Mouse (Mus musculus): Measurements from ENCODE around the gene Pigh. TPM values are rescaled to one million over a fixed set of nuclear protein-coding genes. Genes with fewer than 3 reads are reported as not detected.

Pigh gene
- polyA plus RNA-seq, 1 experiment from 2014 or later, result 6.6 TPM

- WGBS (ENCODE audit: insufficient replicate concordance), result 72% methylated on average over 8 of the region's 8 CpGs
- DNase-seq (no peak), ATAC-seq (ENCODE audit: low read depth) (no peak)
- H3K4me2 ChIP-seq, result no peak overlapping the region
- peaks cover 9% of the 10 kb centered on the region for H3K4me1 ChIP-seq (replicated peaks)
- no peak overlapping the region for H3K4me3 ChIP-seq (replicated peaks)
- no peaks in the 10 kb centered on the region for H3K36me3 ChIP-seq
- H3K27me3 ChIP-seq, result no peaks in the 10 kb centered on the region
- no peak overlapping the region for H3K9ac ChIP-seq
- no peak overlapping the region for H3K27ac ChIP-seq
- no peaks in the 10 kb centered on the region for H3K9me3 ChIP-seq (replicated peaks)
Observed at GRCm38 (mm10) chr12:79044668-79045067, 44.8 kb downstream of the Pigh start.

GRCm38 (mm10) chr12:79041436-79041835 lies 48.0 kb downstream of the Pigh start:
- ATAC-seq (ENCODE audit: low read depth), result no peak
- H3K27ac ChIP-seq, result no peak overlapping the region

GRCm38 (mm10) chr12:79040201-79040827 lies 49.1 kb downstream of the Pigh start:
- Histone ChIP-seq H3K27ac (no peak overlapping the region), H3K36me3 (no peaks in the 10 kb centered on the region), H3K27me3 (no peaks in the 10 kb centered on the region), H3K9me3 (replicated peaks) (no peaks in the 10 kb centered on the region), H3K4me1 (replicated peaks) (peaks cover 9% of the 10 kb centered on the region), H3K9ac (no peak overlapping the region), H3K4me2 (no peak overlapping the region), H3K4me3 (replicated peaks) (no peak overlapping the region)
- ATAC-seq (ENCODE audit: low read depth) (no peak), DNase-seq (no peak)
- 69% methylated on average over 11 of the region's 11 CpGs for WGBS (ENCODE audit: insufficient replicate concordance)

More at GRCm38 (mm10) chr12:79041436-79041835, 48.0 kb downstream of the Pigh start:
- H3K9ac ChIP-seq, result no peak overlapping the region
- H3K9me3 ChIP-seq (replicated peaks), result no peaks in the 10 kb centered on the region
- H3K36me3 ChIP-seq, result no peaks in the 10 kb centered on the region
- H3K4me3 ChIP-seq (replicated peaks), result no peak overlapping the region
- DNase-seq, result no peak
- H3K27me3 ChIP-seq, result no peaks in the 10 kb centered on the region
- H3K4me2 ChIP-seq, result no peak overlapping the region
- peaks cover 9% of the 10 kb centered on the region for H3K4me1 ChIP-seq (replicated peaks)

- 60% methylated on average over 8 of the region's 8 CpGs for WGBS (ENCODE audit: insufficient replicate concordance)
- Histone ChIP-seq H3K4me1 (replicated peaks) (peaks cover 9% of the 10 kb centered on the region), H3K4me2 (no peak overlapping the region), H3K27ac (no peak overlapping the region), H3K9me3 (replicated peaks) (no peaks in the 10 kb centered on the region), H3K27me3 (no peaks in the 10 kb centered on the region), H3K9ac (no peak overlapping the region), H3K36me3 (no peaks in the 10 kb centered on the region), H3K4me3 (replicated peaks) (no peak overlapping the region)
- no peak for DNase-seq
- ATAC-seq (ENCODE audit: low read depth), result no peak
Observed at GRCm38 (mm10) chr12:79039708-79040107, 49.7 kb downstream of the Pigh start.

- no peak overlapping the region for H3K4me2 ChIP-seq
- peaks cover 17% of the 10 kb centered on the region for H3K27me3 ChIP-seq
- no peaks in the 10 kb centered on the region for H3K36me3 ChIP-seq
- H3K9ac ChIP-seq, result no peak overlapping the region
- H3K9me3 ChIP-seq (replicated peaks), result no peaks in the 10 kb centered on the region
- H3K4me3 ChIP-seq (replicated peaks), result no peak overlapping the region
- 26% methylated on average over 3 of the region's 3 CpGs for WGBS (ENCODE audit: insufficient replicate concordance)
- H3K4me1 ChIP-seq (replicated peaks), result no peaks in the 10 kb centered on the region
- ATAC-seq (ENCODE audit: low read depth) (no peak), DNase-seq (no peak)
- no peak overlapping the region for H3K27ac ChIP-seq
Observed at GRCm38 (mm10) chr12:79035349-79035748, 54.1 kb downstream of the Pigh start.

- DNase-seq, result no peak
- no peaks in the 10 kb centered on the region for H3K9me3 ChIP-seq (replicated peaks)
- no peak overlapping the region for H3K27ac ChIP-seq
- H3K4me3 ChIP-seq (replicated peaks), result no peak overlapping the region
- WGBS (ENCODE audit: insufficient replicate concordance), result 93% methylated on average over 2 of the region's 2 CpGs
- peaks cover 5% of the 10 kb centered on the region for H3K4me1 ChIP-seq (replicated peaks)
- H3K9ac ChIP-seq, result no peak overlapping the region
- no peak overlapping the region for H3K4me2 ChIP-seq
- H3K27me3 ChIP-seq, result peaks cover 27% of the 10 kb centered on the region
- ATAC-seq (ENCODE audit: low read depth), result no peak
- H3K36me3 ChIP-seq, result no peaks in the 10 kb centered on the region
Observed at GRCm38 (mm10) chr12:79034331-79034730, 55.1 kb downstream of the Pigh start.

Other genes with a start within 250 kb of the Pigh start
- 28.0 and 38.8 TPM in 2 replicates for gene Atp6v1d, start 228.0 kb downstream of the Pigh start, polyA plus RNA-seq (2015; fragmentation: Nextera tagmentation; extraction: Ambion mirVana)
- gene Eif2s1, start 227.8 kb downstream of the Pigh start, polyA plus RNA-seq (2015; fragmentation: Nextera tagmentation; extraction: Ambion mirVana), result 238 and 279 TPM in 2 replicates
- 52.5 and 54.4 TPM in 2 replicates for gene Plek2, start 182.7 kb downstream of the Pigh start, polyA plus RNA-seq (2015; fragmentation: Nextera tagmentation; extraction: Ambion mirVana)
- gene Tmem229b, start 82.0 kb downstream of the Pigh start, polyA plus RNA-seq (2015; fragmentation: Nextera tagmentation; extraction: Ambion mirVana), result 2.5 and 3.5 TPM in 2 replicates
- gene Plekhh1, start 60.5 kb downstream of the Pigh start, polyA plus RNA-seq (2015; fragmentation: Nextera tagmentation; extraction: Ambion mirVana), result 0.13 and 0.31 TPM in 2 replicates
- 0.14 TPM in 1 of 2 replicates, not detected in the other for gene Arg2, start 41.1 kb upstream of the Pigh start, polyA plus RNA-seq (2015; fragmentation: Nextera tagmentation; extraction: Ambion mirVana)
- gene Vti1b, start 83.0 kb upstream of the Pigh start, polyA plus RNA-seq (2015; fragmentation: Nextera tagmentation; extraction: Ambion mirVana), result 49.6 and 52.5 TPM in 2 replicates
- gene Rdh11, start 102.6 kb upstream of the Pigh start, polyA plus RNA-seq (2015; fragmentation: Nextera tagmentation; extraction: Ambion mirVana), result 16.6 and 20.8 TPM in 2 replicates
- gene Rdh12, start 119.3 kb upstream of the Pigh start, polyA plus RNA-seq (2015; fragmentation: Nextera tagmentation; extraction: Ambion mirVana), result 0.28 and 0.49 TPM in 2 replicates
- gene Zfyve26, start 206.7 kb upstream of the Pigh start, polyA plus RNA-seq (2015; fragmentation: Nextera tagmentation; extraction: Ambion mirVana), result 6.3 and 6.6 TPM in 2 replicates
- 5.2 and 5.5 TPM in 2 replicates for gene Rad51b, start 207.6 kb upstream of the Pigh start, polyA plus RNA-seq (2015; fragmentation: Nextera tagmentation; extraction: Ambion mirVana)

All from liver, embryonic 13.5 days (tissue).